ENCODE assay signal across 7 mouse cellular contexts in the genomic region with DNA sequence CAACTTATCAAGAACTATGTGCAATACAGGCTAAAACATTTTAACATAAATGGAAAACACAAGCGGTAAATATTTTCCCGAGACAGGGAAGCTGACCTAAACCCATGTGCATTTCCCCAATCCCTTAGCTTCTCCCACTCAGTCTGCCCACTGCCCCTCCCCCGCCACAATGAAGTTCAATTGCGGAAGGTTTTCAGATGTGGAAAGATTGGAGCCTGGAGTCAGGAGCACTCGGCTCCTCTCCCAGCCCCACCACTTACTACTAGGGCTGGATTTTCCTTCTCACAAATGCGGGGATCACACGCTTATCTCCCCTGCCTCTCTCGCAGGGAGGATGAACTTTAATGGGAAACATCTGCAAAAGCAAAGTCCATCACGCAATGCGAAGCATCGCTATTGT.
A peak's percentile ranks its signal among the peaks of the same experiment; 100 is the strongest.
DNase-seq lines count a peak whose midpoint lies in the region; ATAC-seq lines count a peak whose summit lies in the region.

No protein-coding gene starts in this region.

- no peaks in the 10 kb centered on the region for H3K9me3 ChIP-seq in lung, embryonic 15.5 days
- no peaks in the 10 kb centered on the region for H3K9me3 ChIP-seq in limb, embryonic 10.5 days (replicated peaks)
- no peaks in the 10 kb centered on the region for H3K9me3 ChIP-seq in neural tube, embryonic 14.5 days (ENCODE audit: control insufficient read depth, low read length)

- no peak for DNase-seq in lung, postnatal 25 days (ENCODE audit: low spot score)
- peak; percentile 15 for DNase-seq in heart, adult 8-10 months (ENCODE audit: low spot score)
- peak; percentile 34 for DNase-seq in limb, embryonic 10.5 days (ENCODE audit: low spot score)
- no peak for DNase-seq in spleen, postnatal 14 days (ENCODE audit: low spot score in 2 of 2)
- DNase-seq in natural killer cell, adult 2 months (ENCODE audit: low spot score in 2 of 2), result no peak

- H3K4me1 ChIP-seq in lung, embryonic 15.5 days, result no peaks in the 10 kb centered on the region
- peaks cover 5% of the 10 kb centered on the region for H3K4me1 ChIP-seq in limb, embryonic 10.5 days
- H3K4me1 ChIP-seq in neural tube, embryonic 14.5 days (ENCODE audit: control insufficient read depth, insufficient read depth, low read length), result no peaks in the 10 kb centered on the region

- H3K27me3 ChIP-seq in lung, embryonic 15.5 days, result no peaks in the 10 kb centered on the region
- no peaks in the 10 kb centered on the region for H3K27me3 ChIP-seq in limb, embryonic 10.5 days (ENCODE audit: low read depth, poor library complexity, severe bottlenecking)
- no peaks in the 10 kb centered on the region for H3K27me3 ChIP-seq in neural tube, embryonic 14.5 days (ENCODE audit: control insufficient read depth, insufficient read depth, low read length)

- H3K4me3 ChIP-seq in lung, embryonic 15.5 days, result peak overlapping the region; percentile 29
- H3K4me3 ChIP-seq in limb, embryonic 10.5 days, result no peak overlapping the region
- H3K4me3 ChIP-seq in neural tube, embryonic 14.5 days (ENCODE audit: low read depth, low read length), result no peak overlapping the region

- 36% methylated on average over 11 of the region's 11 CpGs for WGBS in lung, embryonic 15.5 days
- WGBS in limb, embryonic 10.5 days, result 40% methylated on average over 11 of the region's 11 CpGs
- WGBS in neural tube, embryonic 14.5 days, result 54% methylated on average over 11 of the region's 11 CpGs

- H3K4me2 ChIP-seq in lung, embryonic 15.5 days, result peak overlapping the region; percentile 50
- 0 out of 2 replicates have a peak overlapping the region, but pooled peaks have one; percentile 9 for H3K4me2 ChIP-seq in neural tube, embryonic 14.5 days (ENCODE audit: low read depth, low read length)

- peak overlapping the region; percentile 4; the same call in 1 of the 2 replicates for H3K9ac ChIP-seq in lung, embryonic 15.5 days
- no peak overlapping the region for H3K9ac ChIP-seq in neural tube, embryonic 14.5 days (replicated peaks; ENCODE audit: low read depth, low read length)

- H3K27ac ChIP-seq in lung, embryonic 15.5 days, result no peak overlapping the region
- no peak overlapping the region for H3K27ac ChIP-seq in limb, embryonic 10.5 days
- H3K27ac ChIP-seq in neural tube, embryonic 14.5 days (ENCODE audit: low read depth, low read length), result no peak overlapping the region

- peak; percentile 46; the same call in 1 of the 2 replicates for ATAC-seq in lung, embryonic 15.5 days (ENCODE audit: borderline replicate concordance, extremely low read depth, low FRiP score, low TSS enrichment)
- 0 out of 2 replicates have a peak, but pooled peaks have one; percentile 13 for ATAC-seq in neural tube, embryonic 14.5 days (ENCODE audit: low read depth)

- no peaks in the 10 kb centered on the region for H3K36me3 ChIP-seq in lung, embryonic 15.5 days
- no peaks in the 10 kb centered on the region for H3K36me3 ChIP-seq in limb, embryonic 10.5 days
- no peaks in the 10 kb centered on the region for H3K36me3 ChIP-seq in neural tube, embryonic 14.5 days (ENCODE audit: control insufficient read depth, insufficient read depth, low read length)

Comparison
In these comparisons a context has a peak if more than half of its experiments do, and no peak if none do; other contexts are left out.
1. DNase-seq: peak in heart, adult 8-10 months (single experiment) and limb, embryonic 10.5 days (single experiment); none in lung, postnatal 25 days (single experiment), spleen, postnatal 14 days (0 of 2) and natural killer cell, adult 2 months (0 of 2).